Mouse (Mus musculus) cerebellum, adult 9-11 months (tissue): ENCODE measurements at regions not wholly inside any gene's neighbourhood (a gene's known extent, or its start where the extent isn't known, plus 50 kb on each side); places are given as distances from the start of the nearest gene placed in this dataset.

ENCODE experiments used
- DNase-seq: peaks from one replicate; pipeline ENCODE4 v3.0.0; 2022

GRCm38 (mm10) chr1:121842381-121843075 is 274.7 kb upstream of the Ddx18 start:
- no peak for DNase-seq

- no peak for DNase-seq
Observed at GRCm38 (mm10) chr1:121833559-121833958, 265.8 kb upstream of the Ddx18 start.

- no peak for DNase-seq
Observed at GRCm38 (mm10) chr1:121830242-121830641, 262.5 kb upstream of the Ddx18 start.

- no peak for DNase-seq
Observed at GRCm38 (mm10) chr1:121822950-121823349, 255.2 kb upstream of the Ddx18 start.

- no peak for DNase-seq
Observed at GRCm38 (mm10) chr1:121803338-121803737, 235.5 kb upstream of the Ddx18 start.

GRCm38 (mm10) chr1:121802476-121802875 is 234.7 kb upstream of the Ddx18 start:
- DNase-seq = peak; percentile 29

- no peak for DNase-seq
Observed at GRCm38 (mm10) chr1:121798502-121798901, 230.7 kb upstream of the Ddx18 start.

GRCm38 (mm10) chr1:121795024-121795786 is 227.4 kb upstream of the Ddx18 start:
- DNase-seq = no peak

GRCm38 (mm10) chr1:121785631-121786030 is 217.8 kb upstream of the Ddx18 start:
- DNase-seq = no peak

GRCm38 (mm10) chr1:121773988-121774387 is 206.2 kb upstream of the Ddx18 start:
- DNase-seq = no peak

GRCm38 (mm10) chr1:121771444-121771843 is 203.7 kb upstream of the Ddx18 start:
- no peak for DNase-seq

- no peak for DNase-seq
Observed at GRCm38 (mm10) chr1:121770936-121771335, 203.1 kb upstream of the Ddx18 start.

GRCm38 (mm10) chr1:121760086-121760485 is 192.3 kb upstream of the Ddx18 start:
- no peak for DNase-seq

GRCm38 (mm10) chr1:121745181-121745580 is 177.4 kb upstream of the Ddx18 start:
- no peak for DNase-seq

- DNase-seq = no peak
Observed at GRCm38 (mm10) chr1:121735113-121735719, 167.4 kb upstream of the Ddx18 start.

- DNase-seq = no peak
Observed at GRCm38 (mm10) chr1:121734456-121735112, 166.8 kb upstream of the Ddx18 start.

GRCm38 (mm10) chr1:121709317-121709860 is 141.6 kb upstream of the Ddx18 start:
- no peak for DNase-seq

- DNase-seq = no peak
Observed at GRCm38 (mm10) chr1:121708301-121708700, 140.5 kb upstream of the Ddx18 start.

- no peak for DNase-seq
Observed at GRCm38 (mm10) chr1:121701826-121702225, 134.0 kb upstream of the Ddx18 start.

- no peak for DNase-seq
Observed at GRCm38 (mm10) chr1:121653901-121654300, 86.1 kb upstream of the Ddx18 start.

- DNase-seq = no peak
Observed at GRCm38 (mm10) chr1:121650071-121650470, 82.3 kb upstream of the Ddx18 start.

- DNase-seq = no peak
Observed at GRCm38 (mm10) chr1:121631466-121631865, 63.7 kb upstream of the Ddx18 start.

GRCm38 (mm10) chr1:121620262-121620661 is 52.5 kb upstream of the Ddx18 start:
- DNase-seq = no peak
